Mouse (Mus musculus) hindlimb bud, embryonic 11.5 days (tissue): Measurements from ENCODE around the gene Muc1.

Experiments used
- DNase-seq: peaks from one replicate; pipeline ENCODE4 v3.0.0-alpha.2; 2012; ENCODE audit warnings: low read depth, low spot score; ENCODE audit errors: extremely low spot score

Muc1 gene

DNA sequence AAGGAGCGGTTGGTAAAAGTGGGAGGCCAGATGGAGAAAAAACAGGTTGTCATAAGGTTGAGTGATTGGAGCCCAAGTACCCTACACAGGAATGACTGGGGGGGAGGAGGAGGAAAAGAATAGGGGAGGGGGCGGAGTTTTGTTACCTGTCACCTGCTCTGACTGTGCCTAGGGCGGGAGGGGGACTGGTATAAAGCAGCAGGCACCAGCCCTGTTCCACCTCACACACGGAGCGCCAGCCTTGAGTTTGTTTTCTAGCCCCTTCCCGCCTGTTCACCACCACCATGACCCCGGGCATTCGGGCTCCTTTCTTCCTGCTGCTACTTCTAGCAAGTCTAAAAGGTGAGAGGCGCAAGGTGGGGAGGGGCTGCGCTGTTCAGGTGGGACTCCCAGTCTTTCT, at the start of gene Muc1:
Gene Muc1 (plus strand): TSS at position 222 of the 400 bp plus-strand sequence.
- DNase-seq, result no peak

DNA sequence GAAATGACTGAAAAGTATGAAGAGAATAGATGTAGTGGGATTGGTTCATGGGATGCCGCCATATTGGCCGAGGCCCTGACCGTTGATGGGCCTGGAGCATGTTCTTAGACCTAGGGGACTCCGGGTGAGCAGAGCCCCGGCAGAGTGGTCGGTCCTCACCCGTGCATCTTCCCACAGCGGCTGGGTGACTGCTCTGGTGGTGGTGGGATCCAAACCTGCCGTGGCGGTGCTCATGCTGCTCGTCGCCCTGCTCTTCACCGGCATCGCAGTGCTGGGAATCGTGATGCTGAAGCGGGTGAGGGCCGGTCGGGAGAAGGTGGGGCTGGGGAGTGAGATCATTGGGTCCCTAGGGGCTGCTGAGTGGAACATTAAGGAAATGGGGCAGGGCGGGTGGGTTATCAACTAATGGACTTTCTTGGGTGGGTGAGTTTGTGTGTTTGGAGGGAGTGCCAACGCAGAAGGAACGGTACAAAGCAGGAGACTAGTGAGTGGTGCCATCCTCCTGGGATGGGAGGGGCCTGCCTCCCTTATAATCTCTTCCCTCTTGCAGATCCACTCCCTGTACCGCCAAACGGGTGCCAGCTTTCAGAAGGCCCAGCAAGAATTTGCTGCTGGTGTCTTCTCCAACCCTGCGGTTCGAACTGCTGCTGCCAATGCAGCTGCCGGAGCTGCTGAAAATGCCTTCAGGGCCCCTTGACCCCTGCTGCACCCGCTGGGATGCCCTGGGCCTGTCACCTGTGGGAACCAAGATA, 46.9 kb upstream of the Muc1 start:
- no peak for DNase-seq

DNA sequence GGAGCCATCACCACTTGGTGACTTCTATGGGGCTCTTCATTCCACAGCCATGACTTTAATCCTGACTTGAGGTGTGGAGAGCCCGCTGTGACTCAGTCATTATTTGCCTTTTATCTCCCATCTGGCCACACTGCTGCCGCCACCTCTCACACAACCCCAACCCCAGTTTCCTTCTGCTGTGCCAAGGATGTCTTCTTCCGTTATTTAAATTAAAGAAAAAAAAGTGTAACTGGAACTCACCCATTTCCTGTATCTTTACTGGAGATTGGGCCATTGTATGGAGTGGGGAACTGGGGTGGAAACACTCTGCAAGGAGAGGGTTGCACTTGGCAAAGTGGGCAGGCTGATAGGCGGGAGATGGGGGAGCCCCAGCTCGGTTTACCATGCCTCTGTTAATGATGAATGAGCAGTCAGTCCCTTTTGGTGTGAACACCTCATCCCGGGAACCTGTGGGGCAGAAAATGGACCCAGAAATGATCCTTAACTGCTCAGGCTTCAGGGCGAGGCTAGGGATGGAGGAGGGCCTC, 46.3 kb upstream of the Muc1 start:
- no peak for DNase-seq

DNA sequence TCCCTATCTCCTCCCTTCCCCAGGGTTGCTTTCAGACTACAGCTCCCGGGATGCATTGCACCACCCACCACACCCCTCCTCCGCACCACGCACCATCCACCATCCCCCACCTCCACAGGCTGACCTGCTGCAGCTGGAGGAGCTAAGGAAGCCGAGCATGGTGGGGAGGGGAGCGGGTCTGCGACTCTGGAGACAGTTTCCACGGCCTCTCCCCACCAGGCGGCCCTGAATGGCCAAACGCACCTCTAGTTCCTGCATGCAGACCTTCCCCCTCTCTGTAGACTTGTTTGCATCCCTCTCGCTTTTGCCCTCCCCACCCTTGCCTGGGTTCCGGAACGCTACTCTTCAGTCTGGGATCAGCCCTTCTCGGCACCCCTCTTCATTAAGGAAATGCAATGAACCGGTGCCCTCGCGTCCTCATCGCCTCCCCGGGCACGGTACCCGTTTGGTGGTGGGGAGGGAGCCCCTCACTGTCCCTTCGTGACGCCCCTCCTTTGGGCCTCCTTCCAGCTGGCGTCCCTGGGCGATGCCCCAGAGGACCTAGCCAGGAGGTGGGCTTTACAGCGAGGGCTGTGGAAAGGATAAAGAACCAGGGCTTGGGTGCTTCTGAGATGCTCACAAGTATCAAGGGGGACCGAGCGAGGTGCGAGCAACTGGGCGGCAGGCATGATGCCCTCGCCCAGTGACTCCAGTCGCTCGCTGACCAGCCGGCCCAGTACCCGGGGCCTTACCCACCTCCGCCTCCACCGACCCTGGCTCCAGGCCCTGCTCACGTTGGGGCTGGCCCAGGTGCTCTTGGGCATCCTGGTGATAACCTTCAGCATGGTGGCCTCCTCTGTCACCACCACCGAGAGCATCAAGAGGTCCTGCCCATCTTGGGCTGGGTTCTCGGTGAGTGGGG, 45.5 kb upstream of the Muc1 start, which contains the start of gene Fam189b:
Gene Fam189b (plus strand): TSS at position 86 of the 901 bp plus-strand sequence.
- no peak for DNase-seq

DNA sequence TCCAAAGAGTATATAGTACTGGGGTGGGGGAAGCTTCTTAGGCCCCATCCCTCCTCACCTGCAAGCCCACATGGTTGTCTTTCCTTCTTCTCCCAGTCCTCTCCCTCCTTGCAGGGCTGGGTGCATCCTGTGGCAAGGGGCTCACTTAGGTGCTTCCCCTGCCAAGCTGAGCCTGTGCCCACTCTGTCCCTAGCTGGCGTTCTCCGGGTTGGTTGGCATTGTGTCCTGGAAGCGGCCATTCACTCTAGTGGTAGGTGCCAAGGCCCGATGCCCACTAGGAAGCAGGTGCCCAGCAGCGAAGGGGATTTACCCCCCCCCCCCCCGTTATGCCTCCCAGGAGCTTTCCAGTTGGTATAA, 44.9 kb upstream of the Muc1 start:
- DNase-seq, result no peak

DNA sequence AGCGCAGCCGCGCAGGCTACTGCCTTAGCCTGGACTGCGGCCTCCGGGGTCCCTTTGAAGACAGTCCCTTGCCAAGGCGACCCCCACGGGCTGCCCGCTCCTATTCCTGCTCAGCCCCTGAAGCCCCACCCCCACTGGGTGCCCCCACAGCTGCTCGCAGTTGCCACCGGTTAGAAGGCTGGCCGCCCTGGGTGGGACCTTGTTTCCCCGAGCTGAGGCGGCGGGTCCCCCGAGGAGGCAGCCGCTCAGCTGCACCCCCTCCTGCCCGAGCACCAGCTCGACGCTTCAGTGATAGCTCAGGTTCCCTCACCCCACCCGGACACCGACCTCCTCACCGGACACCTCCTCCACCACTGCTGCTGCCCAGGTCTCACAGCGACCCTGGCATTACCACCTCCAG, 41.7 kb upstream of the Muc1 start:
- DNase-seq, result no peak

DNA sequence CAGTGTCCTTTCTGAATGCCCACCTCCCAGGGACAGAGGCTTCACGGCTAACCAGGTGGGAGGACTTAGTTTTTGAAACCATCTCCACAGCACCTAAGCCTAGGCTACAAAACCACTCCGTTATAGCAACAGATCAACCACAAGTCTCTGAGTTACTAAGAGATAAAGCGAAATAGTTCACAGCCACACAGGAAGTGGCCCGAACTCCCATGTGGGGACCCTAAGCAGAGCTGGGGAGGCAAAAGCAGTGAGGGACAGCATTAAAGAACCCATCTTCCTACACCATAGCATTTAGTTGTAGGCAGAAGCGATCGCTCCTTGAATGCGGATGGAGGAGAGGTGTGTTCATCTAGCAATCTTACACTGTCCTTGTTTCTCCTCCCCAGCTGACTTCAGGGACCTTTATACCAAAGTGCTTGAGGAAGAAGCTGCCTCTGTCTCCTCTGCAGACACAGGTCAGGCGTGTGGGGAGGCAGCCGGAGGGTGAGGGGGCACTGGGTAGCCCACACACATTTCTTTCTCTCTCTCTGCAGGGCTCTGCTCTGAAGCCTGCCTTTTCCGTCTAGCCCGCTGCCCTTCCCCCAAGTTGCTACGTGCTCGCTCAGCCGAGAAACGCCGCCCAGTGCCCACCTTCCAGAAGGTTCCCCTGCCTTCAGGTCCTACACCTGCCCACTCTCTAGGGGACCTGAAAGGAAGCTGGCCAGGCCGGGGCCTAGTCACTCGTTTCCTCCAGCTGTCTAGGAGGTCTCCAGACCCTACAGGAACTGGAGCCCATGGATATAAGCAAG, 41.0 kb upstream of the Muc1 start:
- DNase-seq, result no peak

DNA sequence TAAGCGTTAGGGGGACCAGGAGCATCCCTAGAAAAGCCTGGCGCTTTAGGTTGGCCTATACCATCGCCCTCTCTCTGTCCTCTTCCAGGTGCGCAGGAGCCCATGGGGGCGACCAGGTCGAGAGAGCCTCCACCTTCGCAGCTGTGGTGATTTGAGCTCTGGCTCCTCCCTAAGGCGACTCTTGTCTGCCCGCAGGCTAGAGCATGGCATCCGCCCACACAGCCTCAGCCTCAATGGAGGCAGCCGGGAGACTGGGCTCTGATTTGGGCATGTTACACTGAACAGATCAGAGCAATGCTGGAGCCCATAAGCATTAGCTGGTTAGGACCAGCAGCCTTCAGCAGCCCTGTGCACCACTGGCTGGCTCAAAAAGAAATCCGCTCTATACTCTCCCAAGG, 40.4 kb upstream of the Muc1 start:
- no peak for DNase-seq

DNA sequence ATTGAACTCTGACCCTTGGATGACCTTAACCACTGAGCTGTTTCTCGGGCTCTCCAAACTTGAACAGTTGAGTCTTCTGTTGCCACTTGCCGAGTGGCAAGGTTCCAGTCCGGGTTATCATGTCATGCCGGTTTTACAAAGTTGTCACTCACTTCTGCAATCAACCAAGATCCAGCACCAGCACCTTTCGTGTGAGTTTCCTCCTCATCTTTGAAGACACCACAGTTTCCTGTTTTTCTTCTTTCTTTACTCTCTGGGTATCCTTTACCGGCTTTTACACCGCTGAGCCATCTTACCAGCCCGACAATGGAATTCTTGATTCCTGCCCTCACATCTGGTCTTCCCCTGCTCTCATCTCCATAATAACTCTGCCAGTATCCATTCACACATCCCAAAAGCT, 38.4 kb upstream of the Muc1 start:
- no peak for DNase-seq

DNA sequence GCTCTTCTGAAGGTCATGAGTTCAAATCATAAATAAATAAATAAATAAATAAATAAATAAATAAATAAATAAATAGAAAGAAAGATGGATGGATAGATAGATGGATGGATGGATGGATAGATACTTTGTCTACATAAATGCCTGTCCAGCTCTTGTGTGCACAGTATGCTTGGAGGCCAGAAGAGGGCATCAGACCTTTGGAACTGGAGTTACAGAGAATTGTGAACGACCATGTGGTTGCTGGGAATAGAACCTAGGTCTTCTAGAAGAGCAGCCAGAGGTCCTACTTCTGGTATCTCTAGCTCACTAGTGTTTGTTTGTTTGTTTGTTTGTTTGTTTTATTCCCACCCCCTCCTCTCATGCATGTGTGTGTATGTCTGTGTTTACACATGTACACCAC, 35.5 kb upstream of the Muc1 start:
- no peak for DNase-seq

DNA sequence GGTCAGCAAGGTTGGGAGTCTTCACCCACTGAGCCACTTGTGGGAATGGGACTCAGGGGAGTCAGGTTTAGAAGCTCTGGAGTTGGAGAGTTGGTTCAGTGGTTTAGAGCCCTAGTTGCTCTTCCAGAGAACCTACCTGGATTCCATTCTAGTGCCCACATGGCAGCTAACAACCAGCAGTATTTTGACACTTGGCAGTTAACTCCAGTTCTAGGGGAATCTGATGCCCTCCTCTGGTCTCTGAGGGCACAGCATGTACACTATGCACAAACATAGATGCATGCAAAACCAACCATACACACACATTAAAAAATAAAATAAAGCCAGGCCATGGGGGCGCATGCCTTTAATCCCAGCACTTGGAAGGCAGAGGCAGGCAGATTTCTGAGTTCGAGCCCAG, 35.0 kb upstream of the Muc1 start:
- DNase-seq, result no peak

DNA sequence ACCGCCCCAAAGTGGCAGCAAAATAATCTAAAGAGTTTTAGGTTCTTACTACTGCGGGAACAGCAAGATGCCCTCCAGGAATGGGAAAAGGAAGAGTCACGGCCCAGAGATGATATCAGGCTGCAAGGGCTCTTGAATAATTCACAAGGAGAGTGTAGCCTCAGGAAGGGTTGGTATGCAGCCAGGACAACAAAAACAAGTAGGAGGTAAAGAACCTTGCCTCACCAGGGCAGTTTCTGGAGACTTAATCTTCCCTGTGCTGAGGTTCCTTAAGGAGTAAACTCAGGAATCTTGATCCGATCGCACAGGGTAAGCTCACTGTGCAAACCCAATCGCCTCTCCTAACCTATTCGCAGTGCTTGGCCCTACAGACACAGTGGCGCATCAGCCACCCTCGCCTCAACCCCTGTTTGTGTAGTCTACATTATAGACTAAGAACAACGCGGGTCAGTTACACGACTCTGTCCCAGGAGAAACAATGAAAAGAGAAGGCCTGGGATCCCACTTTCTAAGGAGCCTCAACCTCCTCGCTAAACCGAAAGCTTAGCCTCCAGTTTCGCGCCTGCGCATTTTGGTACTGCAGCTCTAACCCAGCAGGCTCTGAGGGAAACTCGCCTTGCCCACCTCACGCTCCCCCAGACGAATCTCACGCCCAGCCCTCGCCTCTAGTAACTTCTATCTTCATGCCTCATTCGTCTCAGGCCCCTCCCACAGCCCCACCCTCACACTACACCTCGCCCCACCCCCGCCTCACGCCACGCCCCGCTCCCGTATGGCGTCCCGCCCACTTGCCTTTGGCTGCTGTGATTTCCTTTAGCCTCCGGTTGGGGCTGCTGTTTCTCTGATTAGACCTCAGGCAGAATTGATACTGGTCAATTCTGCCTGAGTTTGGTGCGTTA, 32.6 kb upstream of the Muc1 start:
- DNase-seq, result no peak

DNA sequence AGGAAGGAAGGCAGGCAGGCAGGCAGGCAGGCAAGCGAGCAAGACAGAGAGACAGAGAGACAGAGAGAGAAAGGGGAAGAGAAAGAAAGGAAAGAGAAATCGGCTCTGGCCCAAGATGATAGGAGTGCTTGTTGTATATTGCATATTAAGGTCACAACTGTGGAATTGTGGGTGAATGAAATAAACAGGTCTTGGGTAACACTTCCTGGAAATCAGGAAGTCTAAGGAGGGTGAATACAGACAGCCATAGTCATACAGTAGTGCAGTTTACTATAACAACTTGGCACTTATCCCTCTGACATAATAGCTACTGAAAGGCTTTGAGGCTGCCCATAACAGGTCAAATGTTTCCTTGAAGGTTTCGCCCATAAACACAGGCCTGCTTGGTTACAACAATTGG, 29.0 kb upstream of the Muc1 start:
- DNase-seq, result no peak

DNA sequence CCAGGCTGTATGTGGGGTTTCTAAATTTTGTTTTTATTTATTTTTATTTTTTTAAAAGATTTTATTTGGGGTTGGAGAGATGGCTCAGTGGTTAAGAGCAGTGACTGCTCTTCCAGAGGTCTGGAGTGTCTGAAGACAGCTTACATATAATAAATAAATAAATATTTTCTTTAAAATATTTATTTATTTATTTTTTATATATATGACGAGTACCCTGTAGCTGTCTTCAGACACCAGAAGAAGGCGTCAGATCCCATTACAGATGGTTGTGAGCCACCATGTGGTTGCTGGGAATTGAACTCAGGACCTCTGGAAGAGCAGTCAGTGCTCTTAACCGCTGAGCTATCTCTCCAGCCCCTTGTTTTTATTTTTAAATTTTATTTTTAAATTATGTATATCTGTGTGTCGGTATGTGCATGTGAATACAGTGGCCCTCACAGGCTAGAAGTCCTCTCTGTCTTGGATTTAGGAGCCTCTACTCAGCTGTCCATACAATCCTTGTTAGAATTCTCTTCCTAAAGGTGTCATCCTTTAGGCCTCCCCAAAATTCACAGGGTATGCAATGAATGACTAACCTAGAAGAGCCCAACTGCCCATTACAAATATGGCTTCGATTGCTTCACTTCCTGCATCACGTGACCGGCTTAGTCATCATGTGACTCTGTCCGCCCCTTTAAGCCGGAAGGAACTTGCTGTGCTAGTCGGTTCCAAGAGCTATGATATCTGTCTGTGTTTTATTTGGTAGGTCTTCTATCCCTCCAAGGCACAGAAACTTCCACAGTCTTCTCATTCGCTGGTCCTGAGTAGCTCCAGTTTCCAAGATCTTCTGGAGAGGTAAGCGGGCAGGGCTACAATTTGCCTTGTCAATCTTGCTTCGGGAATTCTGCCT, 26.4 kb upstream of the Muc1 start, which contains the start of gene Gba:
Gene Gba (plus strand): TSS at position 676 of the 889 bp plus-strand sequence.
- peak; percentile 89 for DNase-seq

DNA sequence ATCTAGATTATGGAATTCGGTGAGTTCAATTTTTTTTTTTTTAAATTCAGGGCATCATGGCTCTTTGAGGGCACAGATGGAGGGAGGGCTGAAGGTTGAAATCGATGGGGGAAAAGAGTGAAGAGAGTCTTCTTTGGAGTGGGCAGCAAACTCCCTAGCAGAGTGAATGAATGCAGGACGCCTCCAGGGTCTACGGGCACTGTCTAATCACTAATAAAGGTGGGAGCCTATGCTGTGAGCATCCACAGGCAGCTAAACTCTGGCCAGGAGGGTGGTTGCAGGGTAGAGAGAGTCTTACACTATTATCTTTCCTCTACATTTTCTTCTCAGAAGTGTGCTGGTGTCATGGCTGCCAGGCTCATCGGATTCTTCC, 25.7 kb upstream of the Muc1 start:
- no peak for DNase-seq

DNA sequence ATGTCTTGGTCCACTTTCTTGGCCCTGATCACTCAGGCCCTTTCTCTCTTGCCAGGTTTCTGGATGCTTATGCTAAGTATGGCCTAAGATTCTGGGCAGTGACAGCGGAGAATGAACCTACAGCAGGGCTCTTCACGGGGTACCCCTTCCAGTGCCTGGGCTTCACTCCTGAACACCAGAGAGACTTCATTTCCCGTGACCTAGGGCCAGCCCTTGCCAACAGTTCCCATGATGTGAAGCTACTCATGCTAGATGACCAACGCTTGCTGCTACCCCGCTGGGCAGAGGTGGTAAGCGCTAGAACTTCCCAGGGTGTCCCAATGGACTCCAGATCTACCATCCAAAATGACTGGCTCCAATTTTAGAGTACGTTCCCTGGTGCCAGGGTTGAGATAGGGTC, 22.8 kb upstream of the Muc1 start:
- no peak for DNase-seq

DNA sequence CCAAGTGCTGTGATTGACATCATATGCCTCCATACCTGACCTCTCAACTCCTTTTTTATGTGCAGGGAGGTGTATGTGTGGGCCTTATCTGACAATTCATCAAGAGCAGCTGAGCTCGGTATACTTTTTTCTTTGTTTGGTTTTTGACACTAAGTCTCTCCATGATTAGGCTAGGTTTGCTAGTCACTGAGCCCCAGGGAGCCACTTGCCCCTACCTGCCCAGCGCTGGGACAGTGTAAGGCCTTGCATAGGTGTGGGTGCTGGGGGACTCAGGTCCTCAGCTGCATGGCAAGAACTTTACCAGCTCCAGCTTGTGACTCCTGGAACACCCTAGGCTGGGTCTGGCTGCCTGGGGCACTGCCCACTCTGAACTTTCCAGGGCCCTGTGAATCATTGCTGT, 22.2 kb upstream of the Muc1 start:
- no peak for DNase-seq

DNA sequence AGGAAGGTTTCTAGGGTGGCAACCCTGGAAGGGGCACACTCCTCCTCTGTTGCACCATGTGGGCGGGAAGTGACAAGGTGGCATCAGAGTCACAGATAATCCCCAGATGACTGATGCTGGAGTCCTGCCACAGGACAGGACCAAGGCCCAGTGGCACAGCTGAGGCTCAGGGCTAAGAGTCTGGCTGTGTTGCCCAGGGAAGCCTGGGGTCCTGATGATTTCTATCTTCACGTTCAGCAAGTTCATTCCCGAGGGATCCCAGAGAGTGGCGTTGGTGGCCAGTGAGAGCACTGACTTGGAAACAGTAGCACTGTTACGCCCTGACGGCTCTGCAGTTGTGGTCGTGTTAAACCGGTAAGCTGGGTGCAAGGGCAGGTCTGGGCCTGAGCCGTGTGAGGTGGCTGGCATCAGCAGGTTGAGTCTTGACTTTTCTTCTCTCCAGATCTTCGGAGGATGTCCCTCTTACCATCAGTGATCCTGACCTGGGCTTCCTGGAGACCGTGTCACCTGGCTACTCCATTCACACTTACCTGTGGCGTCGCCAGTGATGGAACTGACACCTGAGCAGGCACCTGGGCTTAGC, 20.7 kb upstream of the Muc1 start:
- no peak for DNase-seq

DNA sequence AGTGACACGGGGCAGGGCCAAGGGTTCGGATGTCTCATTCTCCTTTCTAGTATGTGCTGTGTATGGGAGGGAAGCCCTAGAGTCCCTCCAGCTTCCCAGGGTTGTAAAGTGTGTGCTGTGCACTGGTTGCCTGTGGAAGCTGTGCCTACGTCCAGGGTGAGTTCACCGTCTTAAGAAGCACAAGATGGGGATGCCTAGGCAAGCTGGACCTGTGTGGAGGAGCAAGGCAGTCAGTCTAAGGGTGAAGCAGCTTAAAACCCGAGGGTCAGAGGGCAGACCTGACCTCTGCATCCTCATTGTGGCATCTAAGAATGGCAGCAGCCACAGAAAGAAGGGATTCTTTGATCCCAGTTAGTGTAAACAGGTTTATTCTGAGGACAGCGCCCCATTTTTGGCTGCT, 20.1 kb upstream of the Muc1 start:
- no peak for DNase-seq
